Mouse (Mus musculus): ENCODE results near the gene Gm13276.

DNA sequence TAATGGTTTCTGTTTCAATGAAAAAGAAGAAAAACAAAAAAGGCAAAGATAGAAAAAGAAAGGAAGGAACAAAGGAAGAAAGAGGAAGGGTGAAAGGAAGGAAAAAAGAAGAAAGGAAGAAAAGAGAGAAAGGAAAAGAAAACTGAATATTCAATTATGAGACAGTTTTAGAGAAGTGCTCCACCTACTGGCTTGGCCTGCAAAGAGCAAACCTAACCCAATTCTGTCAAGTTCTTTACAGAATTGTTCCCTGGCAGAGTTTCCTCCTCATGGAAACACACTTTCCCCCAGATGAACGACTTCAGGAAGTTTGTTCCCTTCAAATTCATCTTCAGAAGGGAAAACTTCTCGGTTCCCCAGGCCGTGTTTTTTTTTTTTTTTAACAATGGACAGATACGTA is 37.5 kb downstream of the Gm13276 start:
- no peak for TF ChIP-seq POLR2A (IDR thresholded peaks at IDR 0.05; ENCODE audit: control insufficient read depth, extremely low read depth, insufficient read depth, low read length, poor library complexity)
- TF ChIP-seq CTCF (IDR thresholded peaks at IDR 0.05; ENCODE audit: borderline replicate concordance, control insufficient read depth, extremely low read depth, insufficient read depth, low read length, poor library complexity): no peak
